Mouse (Mus musculus): ENCODE results near the gene Gpx7.

Gpx7 gene

DNA sequence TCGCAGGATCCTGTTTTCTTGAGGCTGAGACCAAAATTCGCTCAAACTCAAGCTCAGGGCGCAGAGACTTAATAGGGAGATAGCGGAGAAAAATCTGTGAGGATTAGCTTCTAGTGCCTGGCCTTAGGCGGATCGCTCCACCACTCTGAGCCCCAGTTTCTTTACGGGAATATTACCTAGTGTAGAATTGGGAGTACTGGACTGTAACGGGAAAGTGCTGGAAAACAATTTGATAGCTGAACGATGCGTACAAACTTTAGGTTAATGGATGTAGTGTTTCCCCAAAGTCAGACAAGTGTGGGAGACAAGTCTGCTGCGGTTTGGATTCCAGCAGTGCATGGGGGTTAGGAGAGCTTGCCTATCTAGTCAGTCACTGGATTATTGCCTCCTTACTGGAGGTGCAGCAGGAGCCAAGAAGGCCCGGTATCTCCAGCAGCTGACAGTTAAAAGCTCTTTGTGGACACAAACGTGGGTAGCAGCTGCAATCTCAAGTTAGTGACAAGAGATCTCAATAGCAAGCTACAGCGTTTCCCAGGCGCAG is at the start of gene Gpx7:
TSS of gene Gpx7 (minus strand) at position 101 of the 541 bp plus-strand sequence.
- DNase-seq (ENCODE audit: low read depth, low spot score) = no peak

DNA sequence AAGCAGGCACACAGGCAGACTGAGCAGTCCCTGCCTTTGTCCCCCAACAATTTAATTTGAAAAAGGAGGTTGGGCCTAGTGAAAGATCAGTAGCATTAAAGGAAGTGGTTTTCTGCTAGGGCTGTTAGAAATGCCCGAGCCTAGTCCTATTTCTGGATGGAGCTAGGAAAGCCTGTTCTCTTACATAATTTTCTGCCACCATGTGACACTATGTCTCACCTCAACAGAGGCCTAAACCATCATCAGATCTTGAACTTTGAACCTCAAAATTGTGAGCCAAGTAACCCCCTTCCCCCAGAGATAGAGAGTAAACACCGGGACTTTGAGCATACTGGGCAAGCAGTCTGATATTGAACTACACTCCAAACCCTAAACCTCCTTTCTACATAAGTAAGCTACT is 49.3 kb upstream of the Gpx7 start:
- no peak for DNase-seq (ENCODE audit: low read depth, low spot score)

DNA sequence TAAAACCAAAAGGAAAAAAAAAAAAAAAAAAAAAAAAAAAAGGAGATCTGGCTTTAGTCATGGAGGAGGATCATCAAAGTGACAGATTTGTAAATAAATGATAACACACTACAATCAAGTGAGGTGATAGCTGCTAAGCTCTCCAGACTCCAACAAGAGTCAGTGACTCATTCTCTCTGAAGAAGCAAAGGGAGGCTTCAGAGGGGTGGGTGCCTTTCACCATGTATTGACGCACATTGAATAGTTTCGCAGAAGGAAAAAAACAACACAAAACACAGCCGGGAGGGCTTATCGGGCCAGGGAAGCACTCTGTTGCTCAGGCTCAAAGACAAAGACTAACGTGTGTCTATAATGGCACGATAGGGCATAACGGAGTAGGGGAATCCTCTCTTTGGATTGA is 41.3 kb upstream of the Gpx7 start:
- no peak for DNase-seq (ENCODE audit: low read depth, low spot score)

DNA sequence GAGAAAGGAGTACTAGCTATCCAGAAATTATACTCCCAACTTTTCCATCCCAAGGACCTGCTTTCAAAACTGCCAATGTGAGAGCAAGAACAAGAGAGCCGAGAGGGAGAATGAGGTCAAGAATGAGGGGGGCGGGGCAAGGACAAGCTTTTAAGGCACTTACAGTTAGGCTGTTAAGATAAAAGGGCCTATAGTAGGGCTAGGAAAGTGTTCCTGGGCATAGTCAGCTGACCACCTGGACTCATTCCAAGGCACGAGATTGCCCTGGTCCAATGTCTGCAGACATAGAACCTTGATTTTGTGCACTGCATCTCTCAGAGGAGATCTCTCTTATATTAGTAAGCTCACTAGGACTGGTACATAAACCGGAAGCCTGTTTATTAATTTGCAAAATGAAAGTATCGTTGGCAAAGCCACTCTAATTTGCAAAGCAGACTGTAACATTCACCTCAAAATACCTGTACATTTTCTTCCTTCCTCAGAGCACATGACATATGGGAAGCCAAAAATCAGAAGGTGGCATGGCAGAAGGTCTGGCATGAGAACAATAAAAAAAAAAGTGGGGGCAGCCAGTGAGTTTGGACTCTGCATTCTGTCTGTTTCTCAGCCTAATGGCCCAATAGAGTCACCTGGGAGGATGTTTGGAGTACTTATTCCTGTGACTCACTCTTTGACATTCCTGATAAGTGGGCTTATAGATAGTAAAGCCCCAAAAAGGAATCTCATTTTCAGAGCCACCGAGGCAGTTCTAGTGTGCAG is 31.5 kb upstream of the Gpx7 start:
- no peak for DNase-seq (ENCODE audit: low read depth, low spot score)

- DNase-seq (ENCODE audit: low read depth, low spot score) = no peak
These were observed 29.5 kb upstream of the Gpx7 start for GRCm38 (mm10) chr4:108436225-108436624.

DNA sequence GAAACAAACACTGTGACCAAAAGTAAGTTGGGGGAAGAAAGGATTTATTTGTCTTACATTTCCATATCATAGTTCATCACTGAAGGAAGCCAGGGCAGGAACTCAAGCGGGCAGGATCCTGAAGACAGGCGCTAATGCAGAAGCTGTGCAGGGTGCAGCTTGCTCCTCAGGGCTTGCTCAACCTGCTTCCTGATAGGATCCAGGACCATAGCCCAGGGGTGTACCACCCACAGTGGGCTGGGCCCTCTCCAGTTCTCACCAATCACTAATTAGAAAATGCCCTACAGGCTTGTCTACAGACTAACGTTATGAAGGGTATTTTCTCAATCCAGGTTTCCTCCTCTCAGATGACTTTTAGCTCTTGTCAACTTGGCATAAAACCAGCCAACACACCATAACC is 28.9 kb upstream of the Gpx7 start:
- DNase-seq (ENCODE audit: low read depth, low spot score) = no peak

DNA sequence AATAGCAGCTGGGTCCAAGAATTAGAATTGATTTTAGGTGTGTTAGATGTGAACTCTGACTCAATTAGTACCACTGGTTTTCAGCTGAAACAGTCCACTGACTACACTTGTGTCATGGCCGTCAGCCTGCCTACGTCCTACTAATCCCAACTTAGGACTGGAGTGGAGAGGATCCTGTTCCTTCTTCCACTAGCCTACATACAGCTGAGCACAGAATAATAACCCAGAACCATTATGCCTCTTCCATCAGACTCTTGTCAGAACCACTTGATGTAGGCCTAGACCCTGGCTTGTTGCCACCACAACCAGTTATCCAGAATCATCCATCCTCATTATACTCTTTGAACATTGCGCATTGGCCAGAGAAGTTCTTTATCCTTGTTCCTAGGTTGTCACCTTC is 28.0 kb upstream of the Gpx7 start:
- DNase-seq (ENCODE audit: low read depth, low spot score) = no peak

GRCm38 (mm10) chr4:108434221-108434620 is 27.5 kb upstream of the Gpx7 start:
- DNase-seq (ENCODE audit: low read depth, low spot score) = no peak

GRCm38 (mm10) chr4:108433341-108433740 is 26.6 kb upstream of the Gpx7 start:
- DNase-seq (ENCODE audit: low read depth, low spot score) = no peak

GRCm38 (mm10) chr4:108431561-108431936 is 24.8 kb upstream of the Gpx7 start:
- no peak for DNase-seq (ENCODE audit: low read depth, low spot score)

DNA sequence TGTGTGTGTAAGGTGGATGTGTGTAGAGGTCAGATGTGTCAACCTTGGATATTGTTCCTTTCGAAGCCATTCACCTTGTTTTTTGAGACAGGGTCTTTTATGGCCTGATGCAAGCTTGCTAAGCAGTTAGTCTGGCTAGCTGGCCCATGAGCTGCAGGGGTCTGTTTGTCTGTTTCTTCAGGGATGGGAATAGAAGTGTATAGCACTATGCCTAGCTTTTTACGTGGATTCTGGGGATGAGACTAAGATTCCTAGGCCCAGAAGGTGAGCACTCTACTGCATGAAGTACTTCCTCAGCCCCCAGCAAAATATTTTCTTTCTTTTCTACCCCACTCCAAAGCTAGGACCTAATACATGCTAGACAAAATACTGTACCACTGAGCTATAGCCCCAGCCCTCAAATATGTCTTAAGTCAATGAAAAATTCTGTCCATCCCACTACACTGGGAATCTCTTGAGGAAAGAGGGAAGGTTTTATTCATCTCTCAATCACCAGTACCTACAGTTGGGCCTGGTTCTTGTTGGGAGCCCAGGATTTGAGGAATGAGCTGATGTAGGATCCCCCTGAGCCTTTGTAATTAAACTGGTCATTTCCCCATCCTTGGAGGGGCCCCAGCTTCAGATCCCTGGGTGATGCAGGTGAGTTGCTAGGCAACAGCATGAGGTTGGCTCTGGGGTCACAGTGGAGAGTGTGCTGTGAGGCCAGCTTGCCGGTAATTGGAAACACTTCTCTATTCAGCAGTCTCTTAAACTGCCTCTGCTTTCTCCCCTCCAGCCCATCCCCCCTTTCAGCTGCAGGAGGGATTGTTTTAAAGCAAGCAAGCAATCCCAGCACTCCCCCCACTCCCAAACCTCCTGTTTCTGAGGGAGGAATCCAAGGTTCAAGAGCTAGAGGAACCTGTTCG is 24.1 kb upstream of the Gpx7 start:
- DNase-seq (ENCODE audit: low read depth, low spot score) = no peak

- no peak for DNase-seq (ENCODE audit: low read depth, low spot score)
These were observed 21.6 kb upstream of the Gpx7 start for GRCm38 (mm10) chr4:108428341-108428721.

GRCm38 (mm10) chr4:108427719-108428340 is 21.1 kb upstream of the Gpx7 start:
- DNase-seq (ENCODE audit: low read depth, low spot score) = no peak

DNA sequence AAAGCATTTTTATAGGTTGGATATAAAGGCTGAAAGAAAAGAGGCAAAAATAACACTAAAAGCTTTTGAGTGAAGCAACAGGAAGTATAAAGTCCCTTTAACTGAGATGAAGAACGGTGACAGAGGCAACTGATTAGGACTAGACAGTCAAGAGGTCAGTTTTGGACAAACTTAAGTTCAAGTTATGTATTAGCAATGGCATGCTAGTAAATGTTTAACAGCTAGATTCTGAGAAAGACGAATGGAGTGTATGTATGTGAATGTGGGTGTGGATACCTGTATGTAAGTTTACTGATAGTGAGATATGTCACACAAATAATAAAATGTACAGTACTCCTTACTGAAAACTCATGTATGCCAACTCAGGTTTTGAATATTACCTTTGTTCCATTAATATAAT is 17.8 kb upstream of the Gpx7 start:
- no peak for DNase-seq (ENCODE audit: low read depth, low spot score)

GRCm38 (mm10) chr4:108407621-108408020 is 860 bp upstream of the Gpx7 start:
- DNase-seq (ENCODE audit: low read depth, low spot score) = no peak

DNA sequence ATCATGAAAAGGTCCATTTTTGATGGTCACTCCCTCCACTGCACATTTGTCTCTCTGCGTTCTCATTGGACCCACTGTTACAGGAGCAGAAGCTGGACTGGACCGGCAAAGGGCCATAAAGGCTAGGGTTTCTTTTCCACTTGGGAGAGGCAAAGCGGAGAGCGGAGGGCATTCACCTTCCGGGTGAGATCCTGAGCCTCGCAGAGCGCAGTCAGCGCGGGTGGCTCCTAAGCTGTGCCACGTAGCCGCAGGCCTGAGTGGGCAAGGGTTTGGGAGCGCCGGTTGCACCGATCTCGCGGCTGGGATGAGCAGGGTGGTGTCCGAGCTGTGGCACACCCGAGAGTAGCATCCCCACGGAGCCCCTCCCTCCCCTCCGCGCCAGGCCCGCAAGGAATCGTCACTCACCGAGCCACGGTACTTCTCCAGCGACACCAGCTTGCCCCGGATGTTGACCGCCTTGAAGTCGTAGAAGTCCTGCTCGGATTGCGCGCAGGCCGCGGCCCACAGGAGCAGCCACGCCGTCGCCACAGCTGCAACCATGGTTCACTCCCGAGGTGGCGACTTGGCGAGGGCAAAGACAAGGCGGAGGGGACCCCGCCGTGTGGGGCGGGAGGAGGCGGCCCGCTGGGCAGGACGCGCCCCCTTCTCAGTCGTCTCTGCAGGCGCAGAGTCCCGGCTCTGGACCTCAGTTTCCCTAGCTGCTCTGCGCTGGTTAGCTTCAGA is 462 bp downstream of the Gpx7 start:
- no peak for DNase-seq (ENCODE audit: low read depth, low spot score)

DNA sequence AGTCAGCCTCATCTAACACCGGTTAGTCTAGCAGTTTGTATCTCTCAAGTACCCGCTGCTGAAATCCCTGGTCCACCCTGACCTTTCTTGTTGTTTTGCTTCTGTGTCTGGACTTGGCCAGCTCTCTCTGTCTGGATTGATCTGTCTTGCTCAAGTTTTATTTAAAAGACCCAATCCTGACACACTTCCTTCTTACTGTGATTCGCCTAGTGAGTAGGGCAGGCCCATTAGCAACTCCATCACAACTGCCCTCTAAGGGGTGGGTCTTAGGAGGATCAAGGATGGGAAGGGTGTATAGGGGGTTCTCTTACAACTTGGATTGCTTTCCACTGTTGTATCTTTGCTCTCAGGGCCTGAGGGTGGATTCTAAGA is 1.0 kb downstream of the Gpx7 start:
- DNase-seq (ENCODE audit: low read depth, low spot score) = no peak

GRCm38 (mm10) chr4:108403861-108404635 is 2.7 kb downstream of the Gpx7 start:
- DNase-seq (ENCODE audit: low read depth, low spot score) = no peak

GRCm38 (mm10) chr4:108400395-108400794 is 6.4 kb downstream of the Gpx7 start:
- no peak for DNase-seq (ENCODE audit: low read depth, low spot score)

GRCm38 (mm10) chr4:108394236-108394635 is 12.5 kb downstream of the Gpx7 start:
- no peak for DNase-seq (ENCODE audit: low read depth, low spot score)

DNA sequence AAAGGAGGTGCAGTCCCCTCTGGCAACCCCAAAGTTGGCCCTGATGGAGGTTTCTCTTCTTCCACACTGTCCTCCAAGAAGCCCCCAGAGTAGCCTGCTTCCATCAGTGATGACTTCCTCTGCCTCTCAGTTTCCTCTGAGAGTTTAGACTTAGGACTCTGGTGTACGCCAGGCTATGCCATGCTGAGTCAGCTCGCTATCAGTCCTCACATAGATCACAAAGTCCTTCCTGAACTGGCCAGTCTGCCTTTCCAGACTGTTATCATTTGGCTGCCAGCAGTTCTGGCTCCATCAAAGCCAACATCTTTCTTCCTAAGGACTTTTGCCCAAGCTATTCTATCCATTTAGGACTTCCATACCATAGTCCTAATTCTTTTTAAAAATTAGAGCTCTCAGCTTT is 14.2 kb downstream of the Gpx7 start:
- DNase-seq (ENCODE audit: low read depth, low spot score) = no peak

Data from brain, embryonic 18.5 days (tissue).